Mouse (Mus musculus): ENCODE measurements at regions not wholly inside any gene's neighbourhood (a gene's known extent, or its start where the extent isn't known, plus 50 kb on each side); places are given as distances from the start of the nearest gene placed in this dataset.
"Not testable (repeated sequence)": the region's sequence is repeated elsewhere in the genome, so short reads cannot be mapped to it uniquely, and the experiment has no call there.

GRCm38 (mm10) chr5:133889841-133890240, 209.7 kb upstream of the Castor2 start:
- TF ChIP-seq CTCF (IDR thresholded peaks at IDR 0.05; ENCODE audit: low read depth) = no peak
- ATAC-seq = no peak
- 70% methylated on average over 8 of the region's 8 CpGs for WGBS

DNA sequence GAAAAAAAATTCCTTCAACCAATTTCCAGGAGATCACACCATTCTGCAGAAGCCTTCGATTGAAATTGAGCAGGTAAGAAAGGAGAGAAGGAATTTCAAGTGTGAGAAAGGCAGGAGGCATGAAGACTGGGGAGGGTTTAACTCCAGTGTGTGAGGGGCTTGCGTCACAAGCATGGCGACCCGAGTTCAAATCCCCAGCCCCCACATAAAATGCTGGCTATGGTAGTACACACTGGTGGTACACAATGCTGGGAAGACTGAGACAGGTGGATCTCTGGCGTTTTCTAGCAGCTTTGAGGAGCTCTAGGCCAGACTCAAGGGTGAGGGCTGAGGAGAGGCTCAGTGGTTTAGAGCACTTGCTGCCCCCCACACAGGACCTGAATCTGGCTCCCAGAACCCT, 214.0 kb upstream of the Castor2 start:
- Histone ChIP-seq H3K9ac (ENCODE audit: low read depth, low read length) (no peak overlapping the region), H3K4me1 (replicated peaks; ENCODE audit: control insufficient read depth, insufficient read depth, low read length) (no peaks in the 10 kb centered on the region), H3K4me2 (replicated peaks; ENCODE audit: low read depth) (no peak overlapping the region), H3K36me3 (ENCODE audit: control insufficient read depth, insufficient read depth) (no peaks in the 10 kb centered on the region), H3K27me3 (replicated peaks; ENCODE audit: control insufficient read depth, insufficient read depth, low read length) (no peaks in the 10 kb centered on the region), H3K9me3 (ENCODE audit: control insufficient read depth) (no peaks in the 10 kb centered on the region), H3K4me3 (ENCODE audit: low read depth, low read length) (no peak overlapping the region), H3K27ac (ENCODE audit: low read depth, low read length) (no peak overlapping the region)
- WGBS = 88% methylated on average over 5 of the region's 5 CpGs
- no peak for ATAC-seq
- TF ChIP-seq CTCF (IDR thresholded peaks at IDR 0.05; ENCODE audit: low read depth) = no peak

More at GRCm38 (mm10) chr5:133889841-133890240, 209.7 kb upstream of the Castor2 start:
- Histone ChIP-seq H3K27ac (ENCODE audit: low read depth, low read length) (no peak overlapping the region), H3K9ac (ENCODE audit: low read depth, low read length) (no peak overlapping the region), H3K9me3 (ENCODE audit: control insufficient read depth) (no peaks in the 10 kb centered on the region), H3K4me2 (replicated peaks; ENCODE audit: low read depth) (no peak overlapping the region), H3K27me3 (replicated peaks; ENCODE audit: control insufficient read depth, insufficient read depth, low read length) (no peaks in the 10 kb centered on the region), H3K4me1 (replicated peaks; ENCODE audit: control insufficient read depth, insufficient read depth, low read length) (no peaks in the 10 kb centered on the region), H3K4me3 (ENCODE audit: low read depth, low read length) (no peak overlapping the region), H3K36me3 (ENCODE audit: control insufficient read depth, insufficient read depth) (no peaks in the 10 kb centered on the region)

GRCm38 (mm10) chr5:133885016-133885415, 214.5 kb upstream of the Castor2 start:
- H3K9me3 ChIP-seq (ENCODE audit: control insufficient read depth) = no peaks in the 10 kb centered on the region
- no peaks in the 10 kb centered on the region for H3K27me3 ChIP-seq (replicated peaks; ENCODE audit: control insufficient read depth, insufficient read depth, low read length)
- WGBS = 45% methylated on average over 6 of the region's 6 CpGs
- no peaks in the 10 kb centered on the region for H3K36me3 ChIP-seq (ENCODE audit: control insufficient read depth, insufficient read depth)
- no peak overlapping the region for H3K9ac ChIP-seq (ENCODE audit: low read depth, low read length)
- H3K4me3 ChIP-seq (ENCODE audit: low read depth, low read length) = no peak overlapping the region
- H3K27ac ChIP-seq (ENCODE audit: low read depth, low read length) = no peak overlapping the region
- no peak for TF ChIP-seq CTCF (IDR thresholded peaks at IDR 0.05; ENCODE audit: low read depth)
- H3K4me1 ChIP-seq (replicated peaks; ENCODE audit: control insufficient read depth, insufficient read depth, low read length) = no peaks in the 10 kb centered on the region
- ATAC-seq = no peak
- no peak overlapping the region for H3K4me2 ChIP-seq (replicated peaks; ENCODE audit: low read depth)

DNA sequence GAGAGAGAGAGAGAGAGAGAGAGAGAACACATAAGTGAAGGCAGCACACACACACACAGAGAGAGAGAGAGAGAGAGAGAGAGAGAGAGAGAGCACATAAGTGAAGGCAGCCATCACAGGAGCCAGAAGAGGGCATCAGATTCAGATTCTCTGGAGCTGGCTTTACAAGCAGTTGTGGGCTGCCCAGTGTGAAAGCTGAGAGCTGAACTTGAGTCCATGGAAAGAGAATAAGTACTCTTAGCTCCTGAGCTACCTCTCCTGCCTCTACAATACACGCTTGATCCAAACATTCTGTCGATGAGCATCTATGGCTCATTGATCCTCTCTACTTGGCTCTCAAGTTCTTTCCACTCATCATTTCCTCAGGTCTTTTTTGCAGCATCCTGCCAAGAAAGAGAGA, 214.9 kb upstream of the Castor2 start:
- Histone ChIP-seq H3K27me3 (replicated peaks; ENCODE audit: control insufficient read depth, insufficient read depth, low read length) (no peaks in the 10 kb centered on the region), H3K4me1 (replicated peaks; ENCODE audit: control insufficient read depth, insufficient read depth, low read length) (no peaks in the 10 kb centered on the region), H3K27ac (ENCODE audit: low read depth, low read length) (no peak overlapping the region), H3K4me2 (replicated peaks; ENCODE audit: low read depth) (no peak overlapping the region), H3K36me3 (ENCODE audit: control insufficient read depth, insufficient read depth) (no peaks in the 10 kb centered on the region), H3K9ac (ENCODE audit: low read depth, low read length) (no peak overlapping the region), H3K4me3 (ENCODE audit: low read depth, low read length) (no peak overlapping the region), H3K9me3 (ENCODE audit: control insufficient read depth) (no peaks in the 10 kb centered on the region)
- no peak for TF ChIP-seq CTCF (IDR thresholded peaks at IDR 0.05; ENCODE audit: low read depth)
- ATAC-seq = no peak
- WGBS = 85% methylated on average over 2 of the region's 2 CpGs

DNA sequence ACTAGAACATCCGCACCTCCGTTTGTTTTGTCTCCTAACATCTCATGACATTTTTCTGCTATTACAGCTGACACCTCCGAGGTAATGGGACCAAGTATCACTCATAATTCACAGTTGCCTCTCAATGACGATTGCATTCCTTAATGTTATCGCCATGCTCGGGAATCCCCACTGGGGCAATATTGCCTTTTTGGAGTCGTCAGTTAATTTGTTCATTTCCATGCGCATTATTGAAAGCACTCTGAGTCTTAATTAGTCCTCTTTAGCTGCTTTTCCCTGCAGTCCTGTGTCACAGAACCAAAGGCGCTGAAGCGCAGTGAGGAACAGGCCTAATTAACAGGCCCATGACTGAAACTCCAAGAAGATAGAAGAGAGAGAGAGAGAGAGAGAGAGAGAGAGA, 255.0 kb upstream of the Castor2 start:
- TF ChIP-seq CTCF (IDR thresholded peaks at IDR 0.05; ENCODE audit: low read depth) = no peak
- Histone ChIP-seq H3K36me3 (ENCODE audit: control insufficient read depth, insufficient read depth) (no peaks in the 10 kb centered on the region), H3K27me3 (replicated peaks; ENCODE audit: control insufficient read depth, insufficient read depth, low read length) (no peaks in the 10 kb centered on the region), H3K9ac (ENCODE audit: low read depth, low read length) (no peak overlapping the region), H3K27ac (ENCODE audit: low read depth, low read length) (no peak overlapping the region), H3K4me1 (replicated peaks; ENCODE audit: control insufficient read depth, insufficient read depth, low read length) (no peaks in the 10 kb centered on the region), H3K9me3 (ENCODE audit: control insufficient read depth) (no peaks in the 10 kb centered on the region), H3K4me3 (ENCODE audit: low read depth, low read length) (no peak overlapping the region), H3K4me2 (replicated peaks; ENCODE audit: low read depth) (no peak overlapping the region)
- 78% methylated on average over 10 of the region's 10 CpGs for WGBS
- ATAC-seq = no peak

GRCm38 (mm10) chr5:133842059-133842706, 257.3 kb upstream of the Castor2 start:
- 55% methylated on average over 17 of the region's 42 CpGs for WGBS
- ATAC-seq = 0 out of 2 replicates have a peak, but pooled peaks have one; percentile 33
- not testable (repeated sequence) for H3K4me3 ChIP-seq (ENCODE audit: low read depth, low read length); H3K9me3 ChIP-seq (ENCODE audit: control insufficient read depth); H3K27ac ChIP-seq (ENCODE audit: low read depth, low read length); H3K27me3 ChIP-seq (replicated peaks; ENCODE audit: control insufficient read depth, insufficient read depth, low read length); H3K4me2 ChIP-seq (replicated peaks; ENCODE audit: low read depth); H3K36me3 ChIP-seq (ENCODE audit: control insufficient read depth, insufficient read depth); H3K4me1 ChIP-seq (replicated peaks; ENCODE audit: control insufficient read depth, insufficient read depth, low read length); H3K9ac ChIP-seq (ENCODE audit: low read depth, low read length)

GRCm38 (mm10) chr5:133838286-133838685, 261.2 kb upstream of the Castor2 start:
- no peaks in the 10 kb centered on the region for H3K9me3 ChIP-seq (ENCODE audit: control insufficient read depth)
- no peak overlapping the region for H3K9ac ChIP-seq (ENCODE audit: low read depth, low read length)
- no peak for ATAC-seq
- H3K36me3 ChIP-seq (ENCODE audit: control insufficient read depth, insufficient read depth) = no peaks in the 10 kb centered on the region
- H3K4me1 ChIP-seq (replicated peaks; ENCODE audit: control insufficient read depth, insufficient read depth, low read length) = no peaks in the 10 kb centered on the region
- H3K27ac ChIP-seq (ENCODE audit: low read depth, low read length) = no peak overlapping the region
- no peak overlapping the region for H3K4me2 ChIP-seq (replicated peaks; ENCODE audit: low read depth)
- no peaks in the 10 kb centered on the region for H3K27me3 ChIP-seq (replicated peaks; ENCODE audit: control insufficient read depth, insufficient read depth, low read length)
- no peak overlapping the region for H3K4me3 ChIP-seq (ENCODE audit: low read depth, low read length)
- no peak for TF ChIP-seq CTCF (IDR thresholded peaks at IDR 0.05; ENCODE audit: low read depth)
- WGBS = 81% methylated on average over 5 of the region's 5 CpGs
